Comparison of ENCODE assay signal across 30 mouse cellular contexts in the genomic region with DNA sequence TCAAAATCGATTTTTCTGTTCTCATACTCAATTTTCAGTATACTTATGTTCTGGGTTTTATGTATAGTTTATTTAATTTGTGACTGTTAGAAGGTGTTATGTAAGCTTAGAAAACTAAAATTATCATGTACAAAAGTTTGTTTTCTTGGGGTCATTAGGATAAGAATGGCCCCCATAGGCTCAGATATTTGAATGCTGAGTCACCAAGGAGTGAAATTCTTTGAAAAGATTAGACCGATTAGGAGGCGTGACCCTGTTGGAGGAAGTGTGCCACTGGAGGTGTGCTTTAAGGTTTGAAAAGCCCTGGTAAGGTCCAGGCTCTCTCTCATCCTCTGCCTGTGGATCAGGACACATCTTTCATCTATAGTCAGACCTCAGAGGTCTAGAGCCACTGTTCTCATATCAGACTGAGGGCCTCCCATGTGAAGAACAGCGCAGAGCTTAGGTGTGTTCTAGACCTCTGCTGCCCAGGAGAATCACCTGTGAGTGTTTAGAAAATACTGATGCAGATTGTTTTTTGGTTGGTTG. TPM values are rescaled to one million over a fixed set of nuclear protein-coding genes. Genes with fewer than 3 reads are reported as not detected.
"Had no signal": no experiment of that assay in that cellular context is flagged by ENCODE, and none has a peak within 500 bp of the region (broad histone marks: within the 10 kb centered on the region; RNA-seq: fewer than 3 reads in every experiment).

No protein-coding gene starts in this region.

- H3K4me3 ChIP-seq: limb, embryonic 10.5 days; limb, embryonic 13.5 days; liver, embryonic 13.5 days; megakaryocyte, embryonic 14.5 days; midbrain, embryonic 10.5 days; midbrain, embryonic 13.5 days had no signal

- H3K27ac ChIP-seq: limb, embryonic 10.5 days; limb, embryonic 13.5 days; liver, embryonic 13.5 days; macrophage; midbrain, embryonic 10.5 days; midbrain, embryonic 13.5 days; stomach, postnatal 0 days had no signal

- DNase-seq: kidney, adult 18-20 months; kidney, adult 9 months; kidney, postnatal 14 days; kidney, postnatal 4 days; layer of hippocampus, adult 9-11 months; liver, embryonic 13.5 days; liver, postnatal 0 days; lung, embryonic 14.5 days; thymus, adult 18-20 months; thymus, postnatal 4 days had no signal

- H3K36me3 ChIP-seq: limb, embryonic 13.5 days; midbrain, embryonic 10.5 days; midbrain, embryonic 13.5 days had no signal

- H3K9me3 ChIP-seq: limb, embryonic 10.5 days; limb, embryonic 13.5 days; liver, embryonic 13.5 days; megakaryocyte, embryonic 14.5 days; midbrain, embryonic 10.5 days; midbrain, embryonic 13.5 days had no signal

- H3K9ac ChIP-seq: limb, embryonic 13.5 days; liver, embryonic 13.5 days; liver, postnatal 0 days; lung, embryonic 14.5 days; midbrain, embryonic 13.5 days had no signal

- ATAC-seq: liver, postnatal 0 days; lung, postnatal 0 days; midbrain, embryonic 13.5 days had no signal

- H3K27me3 ChIP-seq: limb, embryonic 13.5 days; liver, embryonic 13.5 days; megakaryocyte, embryonic 14.5 days; midbrain, embryonic 13.5 days had no signal

- H3K4me2 ChIP-seq: limb, embryonic 13.5 days; liver, embryonic 13.5 days; lung, embryonic 14.5 days; midbrain, embryonic 13.5 days had no signal

RNA-seq across cellular contexts. Expression of a gene that starts 2.1 kb away (rescaled TPM):
- total RNA-seq: layer of hippocampus, adult 18-20 months; layer of hippocampus, postnatal 25 days; left cerebral cortex, adult 18-20 months; left cerebral cortex, postnatal 25 days; liver, adult 2 months; midbrain, postnatal 0 days had no signal
- polyA plus RNA-seq: kidney, embryonic 16.5 days; limb, embryonic 10.5 days; limb, embryonic 13.5 days; liver, adult 2 months; liver, embryonic 13.5 days; lung, embryonic 14.5 days; lung, postnatal 0 days; macrophage; midbrain, embryonic 10.5 days; midbrain, embryonic 13.5 days; midbrain, postnatal 0 days; neural tube, embryonic 11.5 days; neural tube, embryonic 14.5 days; small intestine, adult 2 months; spleen, adult 2 months; stomach, embryonic 14.5 days had no signal
